Mouse (Mus musculus): Measurements from ENCODE around the gene Cmss1.

DNA sequence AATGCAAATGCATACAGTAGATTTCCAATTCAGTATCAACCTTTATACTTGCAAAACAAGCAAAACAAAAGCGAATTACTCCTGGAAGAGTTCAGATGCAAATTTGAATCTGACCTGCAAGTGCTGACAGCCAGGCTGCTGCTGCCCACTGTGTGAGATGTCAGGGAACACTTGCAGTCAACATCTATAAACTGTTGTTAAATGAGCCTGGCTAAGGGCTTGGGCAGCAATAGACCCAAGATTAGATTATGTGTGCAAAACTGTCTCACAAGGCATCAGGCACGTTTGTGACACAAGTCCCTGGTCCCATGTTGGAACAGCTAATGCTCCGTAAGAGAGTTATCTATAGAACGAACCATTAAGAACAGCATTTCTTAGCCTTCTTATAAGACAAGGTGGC is 314.4 kb downstream of the Cmss1 start:
- TF ChIP-seq CTCF (IDR thresholded peaks at IDR 0.05; ENCODE audit: extremely low read depth, insufficient read length, insufficient replicate concordance, low read depth, low read length) (no peak), POLR2A (IDR thresholded peaks at IDR 0.05; ENCODE audit: low read depth, low read length) (no peak)

Measured in small intestine, adult 2 months (tissue).